Mouse (Mus musculus) thymus, postnatal 36 days (tissue): ENCODE measurements around the gene Pprc1.

Source experiments
- DNase-seq, 2 experiments: peaks; one replicate each; pipeline ENCODE4 v3.0.0; 2022; ENCODE audit warnings: mixed read lengths in 2 of 2

Pprc1 gene

DNA sequence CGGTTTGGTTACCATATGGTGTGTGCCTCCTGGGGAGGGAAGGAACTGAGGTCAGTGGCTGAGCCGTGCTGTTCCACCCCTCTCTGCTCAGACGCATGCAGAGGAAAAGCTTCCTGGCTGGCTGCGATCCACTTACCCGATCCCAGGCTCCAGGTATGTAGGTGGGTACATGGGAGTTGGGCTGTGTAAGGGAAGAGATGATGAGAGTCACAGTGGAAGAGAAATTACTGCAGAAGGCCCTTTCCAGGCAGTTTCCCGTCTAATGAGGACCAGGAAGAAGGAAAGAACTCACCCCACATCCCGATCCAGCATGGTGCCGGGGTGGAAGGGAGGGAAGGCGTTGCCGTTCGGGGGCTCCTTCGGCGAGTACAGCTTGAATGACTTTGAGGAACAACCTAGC is 8.7 kb upstream of the Pprc1 start:
- no peak for DNase-seq

DNA sequence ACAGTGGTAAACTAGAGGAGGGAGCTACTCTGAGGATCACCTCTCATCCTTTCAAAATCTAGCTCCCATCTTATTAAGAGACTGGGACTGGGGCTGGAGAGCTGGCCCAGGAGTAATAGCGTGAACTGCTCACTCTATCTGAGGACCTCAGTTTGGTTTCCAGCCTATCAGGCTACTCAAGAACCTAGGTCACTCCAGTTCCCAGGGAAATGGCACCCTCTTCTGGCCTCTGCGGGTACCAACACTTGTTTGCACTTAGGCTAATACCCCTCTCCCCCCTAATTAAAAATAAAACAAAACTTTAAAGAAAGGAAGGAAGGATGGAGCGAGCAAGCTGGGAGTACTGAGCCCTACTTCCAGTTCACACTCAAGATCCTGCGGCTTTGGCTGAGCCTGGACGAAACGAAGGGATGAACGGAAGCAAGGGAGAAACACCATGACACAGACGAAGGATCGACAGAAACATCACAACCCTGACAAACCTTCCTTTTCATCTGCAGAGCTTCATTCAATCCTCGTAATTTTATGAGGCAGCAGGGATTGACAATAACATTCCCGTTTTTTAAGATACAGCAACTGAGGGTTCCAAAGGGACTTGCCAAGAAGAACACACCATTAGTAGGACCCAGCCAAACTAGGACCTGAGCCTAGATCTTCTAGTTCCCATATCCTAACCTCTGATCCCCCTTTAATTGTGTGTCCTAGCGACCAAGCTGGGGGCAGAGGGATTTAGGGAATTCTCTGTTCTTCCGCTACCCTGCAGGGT is 8.0 kb upstream of the Pprc1 start:
- DNase-seq, result peak in 1 of 2 experiments; percentile 54

DNA sequence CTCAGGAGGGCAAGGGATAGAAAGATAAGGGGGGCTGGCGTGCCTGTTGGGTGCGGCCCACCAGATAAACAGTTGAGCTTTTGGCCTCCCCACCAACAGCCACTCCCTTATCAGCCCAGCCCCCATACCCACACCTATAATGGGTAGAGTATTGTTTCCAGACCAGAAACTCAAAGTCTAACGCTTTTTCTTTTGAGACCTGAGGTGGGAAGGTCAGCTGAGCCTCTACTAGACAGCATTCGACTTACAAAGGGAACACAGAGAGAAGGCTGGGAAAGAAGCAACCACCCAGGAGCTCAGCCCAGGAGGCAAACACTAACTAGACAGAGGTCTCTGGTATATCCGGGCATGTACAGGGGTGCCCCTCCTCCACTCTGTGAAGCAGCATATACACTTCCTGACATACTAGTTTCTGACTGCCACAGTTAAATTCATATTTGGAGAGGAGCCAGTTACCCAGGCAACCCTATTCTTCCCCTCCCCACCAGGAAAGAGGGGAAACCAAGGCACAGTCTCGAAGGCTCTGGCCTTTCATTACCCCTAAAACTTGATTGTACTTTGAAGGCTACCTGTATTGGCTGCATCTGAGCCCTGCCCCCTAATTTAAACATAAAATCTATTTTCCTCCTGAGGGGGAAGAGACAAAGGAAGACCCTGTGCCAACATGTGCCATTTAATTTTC is 7.3 kb upstream of the Pprc1 start:
- DNase-seq, result peak; percentile 68 to 80

GRCm38 (mm10) chr19:46037925-46038850 is 6.5 kb upstream of the Pprc1 start:
- peak; percentile 58 to 73 for DNase-seq

DNA sequence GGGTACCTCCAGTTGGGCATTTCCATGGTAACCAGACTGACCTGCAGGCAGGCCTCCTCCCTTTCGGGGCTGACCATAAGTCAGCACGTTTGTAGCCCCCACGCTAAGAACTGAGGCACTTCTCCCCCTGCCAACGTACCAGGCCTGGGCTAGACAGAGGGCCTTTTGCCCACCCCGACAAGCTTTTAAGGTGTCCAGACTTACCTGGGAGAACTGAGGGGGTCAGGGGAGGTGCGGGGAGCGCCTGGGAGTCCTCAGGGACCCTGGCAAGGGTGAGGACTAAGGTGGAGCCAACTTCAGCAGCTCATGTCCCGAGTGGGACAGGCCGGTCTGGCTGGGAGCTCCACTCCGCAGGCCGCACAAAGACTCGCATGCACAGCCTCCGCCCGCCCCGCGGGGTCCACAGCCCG is 5.8 kb upstream of the Pprc1 start:
- peak; percentile 45 to 66 for DNase-seq

- DNase-seq, result peak; percentile 94 to 97
Observed at GRCm38 (mm10) chr19:46039478-46039877, 5.2 kb upstream of the Pprc1 start.

DNA sequence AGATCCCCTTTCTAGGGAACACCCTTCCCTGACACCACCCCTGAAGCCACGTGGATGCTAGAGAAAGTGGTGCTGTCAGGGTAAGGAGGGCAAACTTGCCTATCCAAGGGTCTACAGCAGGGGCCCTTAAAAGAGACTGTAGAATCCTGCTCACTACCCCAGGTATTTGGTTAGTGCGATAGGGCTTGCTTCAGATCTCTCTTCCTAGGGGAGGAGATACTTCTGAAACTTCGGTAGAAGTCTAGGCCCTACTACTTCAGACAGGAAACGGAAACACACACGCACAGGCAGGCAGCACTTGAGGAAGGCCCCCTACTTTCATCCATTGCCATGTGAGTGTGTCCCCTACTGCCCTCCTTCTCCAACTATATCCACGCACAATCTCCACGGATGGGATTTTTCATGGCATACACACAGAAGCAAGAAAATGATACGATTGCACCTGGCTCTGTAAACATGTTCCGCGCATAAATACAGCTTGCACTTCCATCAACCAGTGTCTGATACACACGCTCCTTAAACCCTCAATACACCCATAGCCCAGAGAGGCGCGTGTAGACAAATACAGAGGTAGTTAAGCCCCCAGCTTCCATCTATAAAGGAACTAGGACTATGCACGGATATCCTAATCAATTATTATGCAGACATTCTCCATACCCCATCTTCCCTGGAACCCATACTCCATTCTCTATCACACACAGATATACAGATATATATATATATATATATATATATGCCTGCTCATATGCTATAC is 4.4 kb upstream of the Pprc1 start:
- DNase-seq, result peak; percentile 53 to 72

- no peak for DNase-seq
Observed at GRCm38 (mm10) chr19:46041299-46041932, 3.3 kb upstream of the Pprc1 start.

- peak; percentile 55 to 74 for DNase-seq
Observed at GRCm38 (mm10) chr19:46041933-46042475, 2.7 kb upstream of the Pprc1 start.

GRCm38 (mm10) chr19:46042476-46043011 is 2.1 kb upstream of the Pprc1 start:
- peak; percentile 60 to 81 for DNase-seq

- DNase-seq, result no peak
Observed at GRCm38 (mm10) chr19:46043380-46043779, 1.3 kb upstream of the Pprc1 start.

GRCm38 (mm10) chr19:46044993-46045695 is 458 bp downstream of the Pprc1 start, which contains the start of gene Ldb1:
TSS of gene Ldb1 (minus strand) at chr19:46045214.
- DNase-seq, result peak; percentile 75 to 82

- no peak for DNase-seq
Observed at GRCm38 (mm10) chr19:46045696-46046311, 1.1 kb downstream of the Pprc1 start.

GRCm38 (mm10) chr19:46046621-46047025 is 1.9 kb downstream of the Pprc1 start:
- no peak for DNase-seq

DNA sequence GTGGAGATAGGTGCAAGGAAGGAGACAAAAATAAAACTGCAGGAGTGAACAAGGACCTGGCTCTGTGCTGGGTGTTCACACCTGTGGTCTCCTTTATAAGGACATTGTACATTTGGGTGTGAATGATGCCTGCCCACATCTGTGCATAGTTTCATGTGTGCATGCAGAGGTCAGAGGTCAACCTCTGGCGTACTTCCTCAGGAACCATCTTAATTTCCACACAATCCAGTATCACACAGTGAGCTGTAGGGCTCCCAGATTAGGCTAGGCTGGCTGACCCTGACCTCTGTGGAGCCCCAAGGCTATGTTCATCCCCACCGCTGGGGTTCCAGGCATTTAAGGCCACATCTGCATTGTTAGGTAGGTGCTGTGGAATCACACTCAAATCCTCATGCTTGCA is 2.7 kb downstream of the Pprc1 start:
- DNase-seq, result no peak

- no peak for DNase-seq
Observed at GRCm38 (mm10) chr19:46049129-46049528, 4.4 kb downstream of the Pprc1 start.

- peak; percentile 42 to 63 for DNase-seq
Observed at GRCm38 (mm10) chr19:46050462-46050861, 5.8 kb downstream of the Pprc1 start.

DNA sequence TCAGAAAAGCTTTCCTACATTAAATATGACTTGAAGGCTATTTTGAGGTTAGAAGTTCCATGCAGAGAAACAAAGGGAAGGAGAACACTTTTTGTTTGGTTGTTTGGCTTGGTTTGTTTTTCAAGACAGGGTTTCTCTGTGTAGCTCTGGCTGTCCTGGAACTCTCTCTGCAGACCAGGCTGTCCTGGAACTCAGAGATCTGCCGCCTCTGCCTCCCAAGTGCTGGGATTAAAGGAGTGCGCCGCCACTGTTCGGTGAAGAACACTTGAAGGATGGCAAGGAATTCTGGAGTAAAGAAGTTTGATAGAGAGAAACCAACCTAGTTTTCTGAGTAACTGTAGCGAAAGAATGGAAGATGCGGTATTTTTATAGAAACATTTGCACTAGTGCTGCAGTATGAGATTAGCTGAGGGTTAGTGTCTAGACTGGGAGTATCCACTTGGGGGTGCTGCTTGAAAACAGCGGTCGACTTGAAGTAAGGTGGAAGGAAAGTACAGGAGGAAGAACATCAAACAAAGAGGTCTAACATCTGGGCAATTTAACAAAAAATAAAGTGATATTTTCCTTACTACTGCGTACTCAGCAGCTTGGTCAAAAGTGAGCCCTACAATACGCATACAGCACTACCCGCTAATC is 11.2 kb downstream of the Pprc1 start:
- peak in 1 of 2 experiments; percentile 63 for DNase-seq

- peak; percentile 87 to 92 for DNase-seq
Observed at GRCm38 (mm10) chr19:46056388-46056946, 11.8 kb downstream of the Pprc1 start.
